Mouse (Mus musculus) mouse embryonic stem cell (cell line): Measurements from ENCODE around the gene Nup160.

Experiments
- in situ Hi-C, 2 experiments: fragments of 300-500 bp; cut with MboI; formaldehyde crosslinking; loops; 1 replicate in 1 of 2; 3 replicates in 1 of 2; pipeline ENCODE4 v1.14.3; 2019 to 2020; ENCODE audit warnings: low sequenced_read_pairs in 2 of 2, low pct_unique_long_range_greater_than_20kb in 1 of 2, mixed read lengths in 1 of 2; ENCODE audit not compliant: unreplicated experiment in 1 of 2

The Nup160 gene

GRCm38 (mm10) chr2:90735326-90735725 lies 58.3 kb downstream of the Nup160 start:
- in situ Hi-C loops = no loop called here

- in situ Hi-C loops = no loop called here
These were observed 61.8 kb downstream of the Nup160 start for GRCm38 (mm10) chr2:90738801-90739200.

GRCm38 (mm10) chr2:90739327-90739726 lies 62.3 kb downstream of the Nup160 start:
- in situ Hi-C loops = no loop called here

GRCm38 (mm10) chr2:90739921-90740320 lies 62.9 kb downstream of the Nup160 start:
- in situ Hi-C loops = no loop called here

GRCm38 (mm10) chr2:90744285-90745052 lies 67.5 kb downstream of the Nup160 start:
- in situ Hi-C loops = no loop called here

GRCm38 (mm10) chr2:90745053-90745678 lies 68.2 kb downstream of the Nup160 start, which contains the start of gene Fnbp4:
Gene Fnbp4 (plus strand): TSS chr2:90745370.
- in situ Hi-C loops = no loop called here

GRCm38 (mm10) chr2:90745740-90746537 lies 68.9 kb downstream of the Nup160 start:
- in situ Hi-C loops = no loop called here

- in situ Hi-C loops = no loop called here
These were observed 69.5 kb downstream of the Nup160 start for GRCm38 (mm10) chr2:90746538-90746865.

- in situ Hi-C loops = no loop called here
These were observed 70.1 kb downstream of the Nup160 start for GRCm38 (mm10) chr2:90747131-90747530.

GRCm38 (mm10) chr2:90749676-90750459 lies 72.9 kb downstream of the Nup160 start:
- in situ Hi-C loops = loop anchor here in 1 of 2 experiments (25.0 kb wide), 1 partner anchor 812 kb away; no protein-coding TSS in a partner anchor

- in situ Hi-C loops = loop anchor here in 1 of 2 experiments (25.0 kb wide), 1 partner anchor 809 kb away; no protein-coding TSS in a partner anchor
These were observed 76.5 kb downstream of the Nup160 start for GRCm38 (mm10) chr2:90753565-90753964.

GRCm38 (mm10) chr2:90754188-90754587 lies 77.2 kb downstream of the Nup160 start:
- in situ Hi-C loops = loop anchor here in 1 of 2 experiments (25.0 kb wide), 1 partner anchor 808 kb away; no protein-coding TSS in a partner anchor

GRCm38 (mm10) chr2:90765123-90765522 lies 88.1 kb downstream of the Nup160 start:
- in situ Hi-C loops = loop anchor here in 1 of 2 experiments (10.0 to 25.0 kb wide), 2 partner anchors 60 to 797 kb away; no protein-coding TSS in a partner anchor

GRCm38 (mm10) chr2:90781323-90781722 lies 104.3 kb downstream of the Nup160 start:
- in situ Hi-C loops = no loop called here

- in situ Hi-C loops = no loop called here
These were observed 104.9 kb downstream of the Nup160 start for GRCm38 (mm10) chr2:90781938-90782337.

GRCm38 (mm10) chr2:90782458-90782857 lies 105.4 kb downstream of the Nup160 start, which contains the start of gene Agbl2:
Gene Agbl2 (plus strand): TSS chr2:90782727.
- in situ Hi-C loops = no loop called here

- in situ Hi-C loops = no loop called here
These were observed 106.0 kb downstream of the Nup160 start for GRCm38 (mm10) chr2:90782901-90783486.
